Mouse (Mus musculus): ENCODE data around the gene Usp39.

DNA sequence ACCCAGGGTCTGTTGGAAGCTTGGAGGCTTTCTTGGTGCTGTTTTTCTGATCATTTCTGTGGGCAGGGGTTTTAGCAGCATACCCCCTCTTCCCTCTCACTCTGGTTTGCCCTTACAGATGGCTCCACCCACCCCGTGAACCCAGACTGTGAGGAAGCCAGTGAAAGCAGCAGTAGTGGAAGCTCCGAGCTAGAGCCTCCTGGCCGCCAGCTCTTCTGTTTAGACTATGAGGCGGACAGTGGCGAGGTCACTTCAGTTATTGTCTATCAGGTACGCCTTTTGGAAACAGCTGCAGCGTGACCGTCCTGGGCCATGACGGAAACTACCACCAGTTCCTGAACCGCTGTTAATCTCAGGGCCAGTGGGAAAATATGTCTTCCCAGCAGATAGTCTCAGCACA, 3.4 kb upstream of the Usp39 start:
- TF ChIP-seq CTCF (conservative IDR thresholded peaks at IDR 0.05; ENCODE audit: low read length) (no peak), POU5F1 (IDR thresholded peaks at IDR 0.05; ENCODE audit: borderline replicate concordance, low read length) (no peak), NANOG (IDR thresholded peaks at IDR 0.05; ENCODE audit: borderline replicate concordance, low read length) (no peak)

Data from E14TG2a.4 (cell line).